Mouse (Mus musculus): ENCODE results near the gene Alad. TPM values are rescaled to one million over a fixed set of nuclear protein-coding genes. Genes with fewer than 3 reads are reported as not detected.

The Alad gene
- total RNA-seq, 2 experiments from 2014 or later, result 60.2 to 63.3 TPM

GRCm38 (mm10) chr4:62518416-62519121, 1.1 kb downstream of the Alad start:
- intact Hi-C loops (cut with DNase I), result loop anchor here (5.0 to 10.0 kb wide), 3 partner anchors 91 to 314 kb away; partner anchors contain the start of genes Cdc26 and Prpf4
- DNase-seq (ENCODE audit: low spot score), result no peak

- no peak for DNase-seq (ENCODE audit: low spot score)
- intact Hi-C loops (cut with DNase I), result loop anchor here (5.0 to 10.0 kb wide), 3 partner anchors 90 to 313 kb away; partner anchors contain the start of genes Cdc26 and Prpf4
Measured at GRCm38 (mm10) chr4:62517538-62518415, 1.9 kb downstream of the Alad start.

- DNase-seq (ENCODE audit: low spot score), result no peak
- intact Hi-C loops (cut with DNase I), result loop anchor here (5.0 to 10.0 kb wide), 3 partner anchors 90 to 312 kb away; partner anchors contain the start of genes Cdc26 and Prpf4
Measured at GRCm38 (mm10) chr4:62517046-62517445, 2.7 kb downstream of the Alad start.

GRCm38 (mm10) chr4:62516579-62516978, 3.1 kb downstream of the Alad start:
- DNase-seq (ENCODE audit: low spot score), result no peak
- intact Hi-C loops (cut with DNase I), result loop anchor here (5.0 to 10.0 kb wide), 3 partner anchors 89 to 312 kb away; partner anchors contain the start of genes Cdc26 and Prpf4

GRCm38 (mm10) chr4:62516079-62516478, 3.6 kb downstream of the Alad start:
- intact Hi-C loops (cut with DNase I), result loop anchor here (5.0 to 10.0 kb wide), 3 partner anchors 89 to 311 kb away; partner anchors contain the start of genes Cdc26 and Prpf4
- peak; percentile 60 for DNase-seq (ENCODE audit: low spot score)

GRCm38 (mm10) chr4:62515490-62515889, 4.2 kb downstream of the Alad start:
- no peak for DNase-seq (ENCODE audit: low spot score)
- intact Hi-C loops (cut with DNase I), result loop anchor here (5.0 to 10.0 kb wide), 3 partner anchors 88 to 311 kb away; partner anchors contain the start of genes Cdc26 and Prpf4

GRCm38 (mm10) chr4:62514995-62515394, 4.7 kb downstream of the Alad start:
- intact Hi-C loops (cut with DNase I), result loop anchor here (5.0 to 10.0 kb wide), 3 partner anchors 88 to 310 kb away; partner anchors contain the start of genes Cdc26 and Prpf4
- DNase-seq (ENCODE audit: low spot score), result no peak

- no peak for DNase-seq (ENCODE audit: low spot score)
- intact Hi-C loops (cut with DNase I), result loop anchor here (10.0 kb wide), 1 partner anchor 309 kb away; no protein-coding TSS in a partner anchor
Measured at GRCm38 (mm10) chr4:62513998-62514506, 5.7 kb downstream of the Alad start.

GRCm38 (mm10) chr4:62509946-62510345, 9.8 kb downstream of the Alad start:
- DNase-seq (ENCODE audit: low spot score), result no peak
- intact Hi-C loops (cut with DNase I), result loop anchor here (5.0 to 10.0 kb wide), 3 partner anchors 53 to 305 kb away; no protein-coding TSS in a partner anchor

GRCm38 (mm10) chr4:62508839-62509238, 10.9 kb downstream of the Alad start:
- intact Hi-C loops (cut with DNase I), result loop anchor here (5.0 to 10.0 kb wide), 2 partner anchors 52 to 154 kb away; no protein-coding TSS in a partner anchor
- DNase-seq (ENCODE audit: low spot score), result no peak

- DNase-seq (ENCODE audit: low spot score), result no peak
- intact Hi-C loops (cut with DNase I), result loop anchor here (5.0 to 10.0 kb wide), 2 partner anchors 49 to 152 kb away; no protein-coding TSS in a partner anchor
Measured at GRCm38 (mm10) chr4:62506798-62507197, 12.9 kb downstream of the Alad start.

- DNase-seq (ENCODE audit: low spot score), result no peak
- intact Hi-C loops (cut with DNase I), result loop anchor here (5.0 to 10.0 kb wide), 2 partner anchors 49 to 151 kb away; no protein-coding TSS in a partner anchor
Measured at GRCm38 (mm10) chr4:62505991-62506390, 13.7 kb downstream of the Alad start.

GRCm38 (mm10) chr4:62503374-62503970, 16.2 kb downstream of the Alad start, which contains the start of gene Hdhd3:
Gene Hdhd3, minus strand, starts transcription at chr4:62503467.
- intact Hi-C loops (cut with DNase I), result loop anchor here (2.0 to 10.0 kb wide), 2 partner anchors 21 to 149 kb away; partner anchors contain the start of genes 4933430I17Rik and Pole3
- DNase-seq (ENCODE audit: low spot score), result no peak

- intact Hi-C loops (cut with DNase I), result loop anchor here (2.0 to 10.0 kb wide), 2 partner anchors 22 to 148 kb away; partner anchors contain the start of genes 4933430I17Rik and Pole3
- no peak for DNase-seq (ENCODE audit: low spot score)
Measured at GRCm38 (mm10) chr4:62502969-62503368, 16.7 kb downstream of the Alad start.

GRCm38 (mm10) chr4:62501964-62502732, 17.6 kb downstream of the Alad start:
- intact Hi-C loops (cut with DNase I), result loop anchor here (2.0 to 10.0 kb wide), 2 partner anchors 23 to 147 kb away; partner anchors contain the start of genes 4933430I17Rik and Pole3
- DNase-seq (ENCODE audit: low spot score), result peak; percentile 81

GRCm38 (mm10) chr4:62501534-62501933, 18.2 kb downstream of the Alad start:
- intact Hi-C loops (cut with DNase I), result loop anchor here (10.0 kb wide), 1 partner anchor 147 kb away; no protein-coding TSS in a partner anchor
- DNase-seq (ENCODE audit: low spot score), result no peak

GRCm38 (mm10) chr4:62500799-62501198, 18.9 kb downstream of the Alad start:
- DNase-seq (ENCODE audit: low spot score), result no peak
- intact Hi-C loops (cut with DNase I), result loop anchor here (10.0 kb wide), 1 partner anchor 146 kb away; no protein-coding TSS in a partner anchor

- intact Hi-C loops (cut with DNase I), result no loop called here
- no peak for DNase-seq (ENCODE audit: low spot score)
Measured at GRCm38 (mm10) chr4:62496815-62497214, 22.9 kb downstream of the Alad start.
